Mouse (Mus musculus) cerebellum, adult 2 months (tissue): ENCODE data around the gene Gm49425.

ENCODE experiments used
- CTCF ChIP-seq: fragments of 200-500 bp; IDR thresholded peaks from 2 replicates; pipeline ENCODE4 v1.5.1; 2011; ENCODE audit warnings: low read depth, mild to moderate bottlenecking, control low read depth, low read length, moderate library complexity, borderline replicate concordance; ENCODE audit not compliant: insufficient read depth
- POLR2A ChIP-seq: fragments of 200-500 bp; IDR thresholded peaks from 2 replicates; pipeline ENCODE4 v1.6.1; 2011; ENCODE audit warnings: low read length, control low read depth, borderline replicate concordance; ENCODE audit not compliant: insufficient read depth

DNA sequence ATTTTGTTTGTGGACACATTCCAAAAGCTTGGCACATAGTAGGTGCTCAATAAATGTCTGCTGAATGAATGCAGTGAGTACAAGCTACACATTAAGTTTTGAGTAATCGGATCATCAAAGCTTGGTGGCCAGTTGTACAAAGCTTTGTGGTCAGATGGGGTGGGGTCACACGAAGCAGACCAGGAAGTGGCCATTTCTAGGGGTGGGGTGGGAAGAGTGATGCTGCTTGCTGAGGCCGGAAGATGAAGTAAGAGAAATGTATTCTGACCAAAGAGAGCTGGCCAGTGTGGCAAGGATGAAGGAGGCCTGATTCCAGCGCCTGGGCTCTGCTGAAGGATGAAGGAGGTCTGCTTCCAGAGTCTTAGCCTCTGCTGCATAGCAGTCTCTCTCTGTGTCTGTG is 48.0 kb downstream of the Gm49425 start:
- TF ChIP-seq CTCF (no peak), POLR2A (no peak)
